17 mouse cellular contexts compared by ENCODE assay signal in the genomic region with DNA sequence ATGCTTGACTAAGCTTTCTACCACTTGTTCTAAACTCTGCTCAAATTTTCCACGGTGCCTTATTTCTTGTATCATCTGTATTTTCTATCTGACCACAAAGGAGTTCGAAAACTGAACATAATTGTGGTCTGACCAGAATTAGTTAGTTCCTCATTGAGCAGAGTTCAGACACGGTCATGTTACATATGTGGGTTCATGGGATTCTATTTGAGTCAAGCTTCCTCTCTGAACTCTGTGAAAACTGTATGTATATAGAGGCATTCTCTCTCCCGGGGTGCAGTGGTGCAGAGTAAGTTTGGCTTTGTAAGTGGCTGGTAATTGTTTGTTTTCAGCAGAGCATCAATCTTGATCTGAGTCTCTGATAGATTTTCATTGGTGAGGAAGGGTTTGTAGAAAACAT.
"Had no signal": no experiment of that assay in that cellular context is flagged by ENCODE, and none has a peak within 500 bp of the region (broad histone marks: within the 10 kb centered on the region; RNA-seq: fewer than 3 reads in every experiment).

No protein-coding gene starts in this region.

- ATAC-seq: lung, postnatal 0 days; midbrain, embryonic 13.5 days had no signal

- DNase-seq: kidney, adult 9 months; kidney, postnatal 10 days; kidney, postnatal 4 days; liver; lung, adult 2 months; lung, postnatal 36 days; right cerebral cortex, adult 18-20 months; thymus, postnatal 4 days had no signal

- H3K36me3 ChIP-seq: limb, embryonic 12.5 days; midbrain, embryonic 13.5 days; neural tube, embryonic 15.5 days had no signal

- H3K27ac ChIP-seq: layer of hippocampus, adult 2 months; limb, embryonic 12.5 days; liver, embryonic 14.5 days; midbrain, embryonic 13.5 days; neural tube, embryonic 15.5 days; stomach, postnatal 0 days had no signal

- H3K4me1 ChIP-seq: limb, embryonic 12.5 days; megakaryocyte, embryonic 14.5 days; neural tube, embryonic 15.5 days had no signal

- H3K9ac ChIP-seq: limb, embryonic 12.5 days; liver, embryonic 14.5 days; midbrain, embryonic 13.5 days; neural tube, embryonic 15.5 days had no signal

- H3K9me3 ChIP-seq: limb, embryonic 12.5 days; midbrain, embryonic 13.5 days; neural tube, embryonic 15.5 days had no signal

- H3K27me3 ChIP-seq: limb, embryonic 12.5 days; megakaryocyte, embryonic 14.5 days; midbrain, embryonic 13.5 days; neural tube, embryonic 15.5 days had no signal

- H3K4me3 ChIP-seq: layer of hippocampus, adult 2 months; limb, embryonic 12.5 days; megakaryocyte, embryonic 14.5 days; midbrain, embryonic 13.5 days; myocyte; neural tube, embryonic 15.5 days had no signal

- H3K4me2 ChIP-seq: limb, embryonic 12.5 days; midbrain, embryonic 13.5 days; neural tube, embryonic 15.5 days had no signal
